Mouse (Mus musculus): Measurements from ENCODE around the gene Trpc1.

The Trpc1 gene

DNA sequence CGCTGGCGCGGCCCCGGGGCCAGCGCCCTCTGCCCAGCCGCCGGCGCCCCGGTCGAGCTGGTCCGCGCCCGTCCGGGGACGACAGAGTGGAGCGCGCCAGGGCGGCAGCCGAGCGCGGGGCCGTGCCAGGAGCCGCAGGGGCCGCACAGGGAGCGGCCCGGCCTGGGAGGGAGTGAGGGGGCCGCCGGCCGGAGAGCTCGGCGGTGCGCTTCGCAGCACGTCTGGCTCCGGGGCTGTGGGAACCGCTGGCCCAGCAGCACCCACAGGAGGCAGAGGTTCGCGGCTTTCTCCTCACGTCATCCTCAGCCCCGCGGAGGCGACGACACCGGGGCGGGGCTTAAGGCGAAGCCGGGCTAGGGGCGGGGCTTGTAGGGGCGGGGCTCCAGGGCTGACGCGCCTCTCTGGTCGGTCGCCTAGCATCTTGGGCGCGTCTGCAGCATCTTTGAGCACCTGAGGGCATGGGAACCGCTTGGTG is at the start of gene Trpc1:
Trpc1 (minus strand) TSS at position 339 of the 475 bp plus-strand sequence.
- DNase-seq (ENCODE audit: low spot score in 2 of 2) = peak; percentile 87 to 90

DNA sequence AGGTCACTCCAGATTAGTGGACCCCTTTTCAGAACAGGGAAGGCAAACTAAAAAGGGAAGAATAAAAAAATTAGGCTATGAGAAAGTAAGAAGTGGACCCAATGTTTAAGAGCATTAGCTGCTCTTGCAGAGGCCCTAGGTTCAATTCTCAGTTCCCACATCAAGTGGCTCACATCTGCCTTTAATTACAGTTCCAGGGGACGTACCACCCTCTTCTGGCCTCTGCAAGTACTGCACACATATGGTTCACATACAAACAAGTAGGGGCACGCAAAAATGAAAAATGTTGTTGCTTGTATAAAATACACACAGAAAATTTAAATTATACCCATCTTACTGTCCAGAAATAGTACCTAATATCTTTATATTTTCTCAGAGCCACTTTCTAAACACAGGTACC is 46.1 kb upstream of the Trpc1 start:
- no peak for DNase-seq (ENCODE audit: low spot score in 2 of 2)

DNA sequence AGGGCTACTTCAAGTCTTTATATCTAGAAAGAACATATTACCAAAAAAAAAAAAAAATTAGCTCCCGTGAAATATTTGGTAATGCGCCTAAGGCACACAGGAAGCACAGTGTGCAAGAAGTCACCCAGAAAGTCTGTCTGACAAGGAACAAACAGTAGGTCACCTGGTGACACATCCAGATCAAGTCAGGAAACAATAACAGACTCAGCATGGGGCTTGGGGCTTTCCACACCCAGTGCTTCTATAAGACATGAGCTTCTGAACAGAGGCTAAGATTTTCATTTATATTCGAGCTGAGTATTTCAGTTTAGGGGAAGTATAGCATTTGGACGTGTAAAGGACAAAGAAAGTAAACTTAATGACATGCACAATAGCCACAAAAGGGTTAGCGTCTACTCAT is 45.7 kb upstream of the Trpc1 start:
- DNase-seq (ENCODE audit: low spot score in 2 of 2) = no peak

DNA sequence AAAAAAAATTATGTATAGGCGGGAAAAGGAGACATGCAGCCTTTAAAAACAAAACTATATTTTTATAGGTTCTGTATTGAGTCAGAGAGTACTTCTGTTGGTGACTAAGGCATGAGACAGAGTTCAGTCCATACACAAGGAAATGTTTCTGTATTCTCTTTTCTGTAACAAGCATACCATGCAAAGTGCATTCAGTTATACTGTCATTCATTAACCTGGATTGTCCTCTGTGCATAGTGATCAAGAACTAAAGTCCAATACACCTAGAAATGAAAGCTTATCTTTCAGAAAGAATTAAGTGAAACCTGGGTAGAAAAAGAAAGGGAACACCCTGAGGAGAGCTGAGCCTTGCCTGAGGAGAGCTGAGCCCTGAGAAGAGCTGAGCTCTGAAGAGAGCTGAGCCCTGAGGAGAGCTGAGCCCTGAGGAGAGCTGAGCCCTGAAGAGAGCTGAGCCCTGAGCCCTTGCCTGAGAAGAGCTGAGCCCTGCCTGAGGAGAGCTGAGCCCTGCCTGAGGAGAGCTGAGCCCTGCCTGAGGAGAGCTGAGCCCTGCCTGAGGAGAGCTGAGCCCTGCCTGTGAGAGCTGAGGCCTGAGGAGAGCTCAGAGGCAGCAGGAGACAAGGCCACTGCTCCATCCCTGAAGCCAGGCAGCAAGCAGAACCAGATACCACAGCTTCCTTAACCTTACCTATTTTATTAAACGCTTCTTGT is 45.1 kb upstream of the Trpc1 start:
- DNase-seq (ENCODE audit: low spot score in 2 of 2) = no peak

DNA sequence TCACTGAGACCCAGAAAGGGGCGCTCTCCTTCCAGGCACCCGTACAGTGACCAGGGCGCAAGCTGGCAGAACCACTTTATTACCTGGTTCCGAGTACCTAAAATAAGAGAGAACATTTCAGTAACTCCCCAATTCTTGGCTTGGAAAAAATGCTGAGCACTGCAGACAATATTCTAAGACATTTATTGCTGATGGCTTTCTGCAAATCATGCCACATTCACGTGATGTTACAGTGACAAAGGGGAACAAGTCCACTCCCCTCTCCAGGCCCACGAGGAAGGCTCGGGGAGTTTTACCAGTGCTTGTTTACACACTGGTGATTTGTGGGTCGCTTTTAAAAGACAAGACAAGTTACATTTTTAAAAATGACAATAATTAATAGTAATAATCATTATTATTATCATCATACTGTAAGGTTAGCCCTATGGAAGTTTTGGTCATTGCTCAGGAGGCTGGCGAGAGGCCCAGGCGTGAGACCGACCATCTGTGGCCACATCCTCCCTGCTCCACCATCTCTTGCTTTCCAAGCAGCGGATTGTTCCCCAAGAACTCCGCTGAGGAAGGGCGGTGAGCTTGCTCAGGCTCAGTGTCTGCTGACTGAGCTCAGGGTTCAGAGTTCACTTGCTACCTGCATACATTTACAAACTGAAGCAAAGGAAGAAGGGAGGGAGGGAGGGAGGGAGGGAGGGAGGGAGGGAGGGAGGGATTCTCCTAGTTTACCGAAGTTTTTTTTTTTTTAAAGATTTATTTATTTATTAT is 44.0 kb upstream of the Trpc1 start:
- no peak for DNase-seq (ENCODE audit: low spot score in 2 of 2)

DNA sequence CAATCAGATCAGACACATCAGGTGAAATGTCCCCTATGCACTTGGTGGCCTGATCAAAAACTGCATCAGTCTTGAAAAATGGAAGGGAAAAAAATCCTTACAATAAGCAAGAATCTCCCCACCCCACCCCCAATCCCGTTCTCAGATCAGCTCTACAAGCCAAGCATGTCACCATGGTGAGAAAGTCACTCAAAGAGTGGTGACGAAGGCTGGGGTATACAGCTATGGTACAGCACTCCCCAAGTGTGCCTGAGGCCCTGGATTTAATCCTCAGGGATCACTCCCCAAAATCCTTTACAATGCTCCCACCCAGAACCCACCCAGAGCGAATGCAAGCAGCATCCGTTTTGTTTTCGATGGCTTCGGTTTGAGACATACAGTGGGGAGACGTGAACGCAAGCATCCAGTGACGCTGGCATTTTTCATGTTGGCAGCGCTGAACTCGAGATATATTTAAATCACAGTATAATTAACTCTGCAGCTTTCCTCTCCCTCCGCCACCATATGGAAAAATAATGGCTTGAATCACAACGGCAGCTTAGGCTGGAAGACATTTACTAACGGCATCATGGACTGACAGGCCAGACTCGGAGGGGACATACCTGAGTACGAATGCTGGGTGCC is 34.8 kb upstream of the Trpc1 start:
- peak; percentile 48 to 55 for DNase-seq (ENCODE audit: low spot score in 2 of 2)

DNA sequence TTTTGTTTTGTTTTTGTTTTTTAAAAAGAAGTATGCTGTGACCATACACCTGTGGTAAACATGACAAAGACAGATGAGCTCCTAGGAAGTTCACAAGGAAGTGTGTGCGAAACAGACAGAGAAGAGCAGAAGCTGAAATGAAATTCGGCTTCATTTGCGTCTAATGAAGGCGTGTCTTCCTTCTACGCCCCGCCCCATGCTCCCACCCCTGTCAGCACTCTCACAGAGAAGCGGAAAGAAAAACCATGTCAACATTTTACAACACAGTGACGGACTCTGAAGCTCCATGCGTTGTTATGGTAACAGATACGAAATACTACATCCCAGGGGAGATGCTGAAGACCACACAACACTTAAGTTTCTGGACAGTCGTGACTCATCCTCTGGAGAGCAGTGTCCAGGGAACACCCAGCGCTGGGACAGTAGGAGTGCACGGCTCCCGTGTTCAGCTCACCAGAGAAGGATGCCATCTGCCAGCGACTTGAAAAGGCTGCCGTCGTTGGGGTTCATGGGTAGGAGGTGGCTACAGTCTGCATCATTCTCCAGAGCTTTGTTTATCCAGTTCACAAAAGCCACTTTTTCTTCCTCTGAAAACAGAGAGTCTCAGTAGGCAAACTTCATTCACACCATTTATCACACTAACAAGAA is 33.6 kb upstream of the Trpc1 start:
- DNase-seq (ENCODE audit: low spot score in 2 of 2) = peak in 1 of 2 experiments; percentile 34

DNA sequence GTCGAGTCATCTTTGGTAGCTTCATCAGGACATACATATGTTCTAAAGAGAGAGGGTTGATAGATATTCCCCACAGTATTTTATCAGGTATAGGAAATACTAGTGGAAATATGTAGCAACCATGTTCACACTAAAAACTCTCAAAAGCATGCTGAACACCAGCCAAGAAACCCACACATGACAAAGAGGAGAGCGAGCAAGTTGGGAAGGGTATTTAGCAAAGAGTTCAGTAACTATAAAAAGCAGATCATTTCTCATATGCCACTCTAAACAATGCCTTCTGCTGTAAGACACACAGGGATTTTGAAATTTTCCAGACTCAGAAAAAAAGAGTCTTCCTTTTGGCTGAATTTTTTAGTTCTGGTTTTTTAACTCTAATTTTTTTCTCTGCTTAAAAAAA is 21.5 kb upstream of the Trpc1 start:
- DNase-seq (ENCODE audit: low spot score in 2 of 2) = no peak

DNA sequence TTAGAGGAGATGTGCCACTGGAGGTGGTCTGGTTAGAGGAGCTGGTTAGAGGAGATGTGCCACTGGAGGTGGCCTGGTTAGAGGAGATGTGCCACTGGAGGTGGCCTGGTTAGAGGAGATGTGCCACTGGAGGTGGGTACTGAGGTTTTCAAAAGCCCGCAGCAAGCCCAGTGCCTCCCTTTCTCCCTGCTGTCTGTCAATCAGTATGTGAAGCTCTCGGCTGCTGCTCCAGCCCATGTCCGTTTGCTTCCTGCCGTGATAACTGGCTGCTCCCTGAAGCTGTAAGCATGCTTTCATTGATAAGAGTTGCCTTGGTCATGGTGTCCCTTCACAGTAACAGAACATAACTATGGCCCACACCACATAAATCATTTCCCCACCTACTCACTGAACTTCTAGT is 13.0 kb upstream of the Trpc1 start:
- no peak for DNase-seq (ENCODE audit: low spot score in 2 of 2)

DNA sequence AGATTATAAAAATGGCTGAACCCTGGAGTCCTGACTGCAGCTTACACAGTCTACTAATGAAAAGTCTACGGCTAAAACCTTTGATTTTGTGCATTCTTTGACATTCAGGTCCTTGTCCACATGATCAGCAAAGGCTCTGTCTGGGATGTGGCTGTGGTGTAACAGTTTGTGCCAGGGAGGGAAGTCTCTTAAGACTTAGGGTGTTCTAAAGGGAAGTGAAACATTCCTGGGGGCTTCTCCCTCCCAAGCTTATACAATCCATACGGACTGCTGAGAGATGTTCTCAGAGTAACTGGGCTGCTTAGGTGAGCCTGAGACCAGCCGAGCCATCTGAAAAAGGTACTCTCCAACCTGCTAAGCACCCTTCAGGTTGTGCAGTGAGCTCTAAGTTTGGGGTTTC is 12.1 kb upstream of the Trpc1 start:
- DNase-seq (ENCODE audit: low spot score in 2 of 2) = no peak

DNA sequence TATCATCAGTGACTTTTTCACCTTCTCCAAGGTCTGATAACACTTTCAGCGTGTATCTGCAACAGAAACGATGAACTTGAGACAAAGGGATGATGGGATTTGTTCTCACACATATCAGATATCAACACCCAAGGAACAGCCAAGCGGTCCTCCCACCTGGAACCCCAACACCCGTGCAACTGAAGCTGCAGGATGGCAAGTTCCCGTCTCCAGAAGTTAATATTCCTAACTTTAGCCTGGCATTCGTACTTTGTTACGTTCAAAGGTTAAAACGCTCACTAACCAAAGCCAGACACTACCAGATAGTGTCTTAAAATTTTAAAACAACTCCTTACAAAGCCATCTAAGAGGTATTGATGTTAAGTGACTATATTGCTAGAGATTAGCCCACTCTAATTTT is 11.2 kb upstream of the Trpc1 start:
- DNase-seq (ENCODE audit: low spot score in 2 of 2) = no peak

DNA sequence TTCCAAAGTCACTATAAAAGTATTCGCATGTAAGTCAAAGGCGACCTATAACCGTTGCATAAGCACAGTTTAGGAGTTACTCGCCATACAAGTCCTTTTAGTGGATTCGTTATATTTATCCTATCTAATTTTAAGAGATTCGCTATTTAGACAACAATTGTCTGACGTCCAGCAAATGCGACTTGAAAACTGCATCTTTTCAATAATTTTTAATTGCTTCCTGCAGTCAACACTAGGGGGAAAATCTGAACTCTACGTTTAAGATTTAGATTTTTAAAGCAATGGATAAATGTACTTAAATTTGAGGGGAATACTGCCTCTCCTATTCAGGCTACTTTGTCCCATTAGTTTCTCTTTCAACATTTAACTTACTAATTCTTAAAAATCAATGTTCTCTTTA is 571 bp upstream of the Trpc1 start:
- DNase-seq (ENCODE audit: low spot score in 2 of 2) = no peak

DNA sequence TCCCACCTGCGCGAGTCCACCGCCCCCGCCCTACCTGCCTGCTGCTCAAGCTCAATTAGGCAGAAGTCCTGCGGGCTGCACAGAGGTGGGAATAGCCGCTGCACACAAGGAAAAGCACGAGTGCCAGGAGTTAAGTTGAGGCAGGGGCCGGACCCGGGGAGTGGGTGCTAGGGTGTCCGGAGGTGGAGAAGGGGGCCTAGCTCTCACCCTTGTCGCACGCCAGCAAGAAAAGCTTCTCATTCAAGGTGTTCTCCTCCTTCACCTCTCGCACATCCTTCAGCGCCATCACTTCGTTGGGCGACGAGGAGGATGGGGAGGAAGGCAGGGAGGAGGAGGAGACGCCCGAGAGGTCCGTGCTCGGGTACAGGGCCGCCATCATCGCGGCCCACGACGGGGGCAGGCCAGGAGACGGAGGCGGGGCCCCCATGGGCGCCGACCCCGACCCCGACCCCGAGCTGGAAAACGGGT is 680 bp downstream of the Trpc1 start:
- DNase-seq (ENCODE audit: low spot score in 2 of 2) = peak; percentile 40 to 43

DNA sequence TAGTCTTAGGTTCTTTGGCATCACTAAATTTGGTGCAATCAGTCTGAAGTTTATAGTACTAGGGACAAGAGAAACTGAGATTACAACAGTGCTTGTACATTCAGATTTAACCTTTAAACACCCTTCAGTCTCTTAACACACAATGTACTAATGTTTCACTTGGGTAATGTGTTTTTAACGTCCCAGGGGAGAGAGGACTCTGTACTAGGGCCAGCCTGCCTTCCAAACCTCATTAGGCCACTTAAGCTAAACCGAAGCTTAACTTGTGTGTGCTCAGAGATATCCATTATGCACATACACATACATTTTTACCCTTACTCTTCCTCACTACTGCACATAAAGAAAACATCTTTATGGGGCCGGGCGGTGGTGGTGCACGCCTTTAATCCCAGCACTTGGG is 2.9 kb downstream of the Trpc1 start:
- DNase-seq (ENCODE audit: low spot score in 2 of 2) = no peak

DNA sequence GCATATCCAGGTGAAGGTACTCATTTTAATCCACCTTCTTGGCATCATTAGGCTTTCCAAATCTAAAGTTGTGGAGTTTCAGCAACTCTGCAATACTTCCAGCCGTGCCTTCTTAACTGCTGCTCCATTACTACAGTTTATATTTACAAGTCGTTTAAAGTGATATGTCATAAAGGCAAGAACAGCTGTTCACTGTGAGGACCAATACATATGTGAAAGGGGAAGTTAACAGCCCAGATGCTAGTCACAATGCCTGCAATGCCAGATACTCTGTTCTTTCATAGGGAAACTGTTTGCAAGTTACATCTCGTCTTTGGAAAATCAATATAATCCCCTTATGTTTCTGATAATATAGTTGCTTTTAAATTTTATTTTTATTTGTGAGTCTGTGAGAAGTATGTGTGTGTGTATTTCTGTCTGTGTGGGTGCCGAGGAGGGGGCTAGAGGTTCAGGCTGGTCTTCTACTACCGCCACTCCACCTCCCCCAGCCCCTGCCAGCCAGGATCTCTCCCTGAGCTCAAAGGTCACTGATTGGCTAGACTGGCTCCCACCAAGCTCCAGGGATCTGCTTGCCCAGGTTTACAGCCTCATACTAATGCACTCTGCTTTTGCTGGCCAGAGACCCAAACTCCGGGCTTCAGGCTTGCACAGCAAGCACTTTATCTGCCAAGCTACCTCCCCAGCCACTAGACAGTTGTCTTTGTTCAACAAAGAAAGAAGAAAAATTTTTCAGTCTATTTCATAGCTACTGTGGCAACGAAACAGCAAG is 5.1 kb downstream of the Trpc1 start:
- DNase-seq (ENCODE audit: low spot score in 2 of 2) = no peak

DNA sequence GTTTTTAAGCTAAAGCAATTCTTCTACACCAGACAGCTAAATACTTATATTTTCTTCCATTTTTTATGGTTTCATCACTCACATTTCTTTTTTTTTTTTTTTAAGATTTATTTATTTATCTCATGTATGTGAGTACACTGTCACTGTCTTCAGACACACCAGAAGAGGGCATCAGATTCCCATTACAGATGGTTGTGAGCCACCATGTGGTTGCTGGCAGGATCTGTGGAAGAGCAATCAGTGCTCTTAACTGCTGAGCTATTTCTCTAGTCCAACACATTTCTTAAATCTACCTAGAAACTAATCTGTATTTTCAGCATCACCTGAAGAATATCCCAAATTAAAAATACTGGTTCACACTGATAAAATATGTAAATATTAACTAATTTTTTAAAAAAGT is 13.9 kb downstream of the Trpc1 start:
- DNase-seq (ENCODE audit: low spot score in 2 of 2) = no peak

DNA sequence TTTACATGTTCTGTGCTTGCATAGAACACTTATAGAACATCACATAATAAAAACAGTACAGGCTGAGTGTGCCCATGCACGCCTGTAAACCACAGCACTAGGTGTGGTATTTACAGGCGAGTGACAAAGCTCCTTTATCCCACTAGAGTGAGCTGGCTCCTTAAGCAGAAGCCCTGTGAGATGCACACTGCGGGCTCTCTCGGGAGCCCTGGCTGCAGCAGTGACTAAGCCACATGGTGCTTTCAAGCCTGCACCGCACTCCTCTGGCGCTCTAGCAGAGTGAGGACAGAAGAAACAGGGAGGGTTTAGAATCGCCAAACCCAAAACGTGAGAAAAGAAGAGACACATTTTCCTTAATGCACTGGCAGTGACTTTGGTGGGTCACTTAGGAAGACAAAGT is 37.6 kb downstream of the Trpc1 start:
- no peak for DNase-seq (ENCODE audit: low spot score in 2 of 2)

DNA sequence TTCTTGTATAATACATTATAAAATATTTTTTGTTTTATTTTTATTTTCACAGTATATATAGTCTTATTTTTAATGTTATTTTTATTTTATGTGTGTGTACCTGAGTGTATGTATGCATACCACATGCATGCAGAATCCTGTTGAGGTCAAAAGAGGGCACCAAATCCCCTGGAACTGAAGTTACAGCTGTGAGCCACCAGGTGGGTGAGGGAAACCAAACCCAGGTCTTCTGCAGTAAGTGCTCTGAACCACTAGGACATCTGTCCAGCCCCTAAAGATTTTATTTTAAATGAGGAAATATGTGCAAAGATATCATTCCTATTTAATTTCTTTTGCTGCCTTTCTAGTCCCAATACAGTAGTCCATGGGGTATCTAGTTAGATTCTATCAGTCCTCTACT is 41.2 kb downstream of the Trpc1 start:
- no peak for DNase-seq (ENCODE audit: low spot score in 2 of 2)

DNA sequence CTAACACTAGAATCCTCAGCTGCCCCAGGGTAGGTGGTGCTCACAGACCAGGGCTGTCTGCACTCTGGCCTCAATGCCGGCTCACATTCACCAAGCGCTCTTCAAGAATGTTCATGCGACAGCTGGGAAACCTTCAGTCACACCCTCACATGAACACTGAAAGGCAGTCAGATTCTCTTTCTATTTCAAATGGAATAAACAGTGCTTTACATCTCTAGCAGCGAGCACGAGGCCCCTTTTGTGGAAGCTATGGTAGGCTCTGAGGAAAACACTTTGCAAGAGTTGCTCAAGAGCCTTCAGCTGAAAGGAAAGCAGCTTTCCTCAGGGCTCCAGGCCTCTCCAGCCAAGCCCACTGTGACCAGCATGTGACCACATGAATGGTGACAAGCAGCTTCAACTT is 44.8 kb downstream of the Trpc1 start:
- no peak for DNase-seq (ENCODE audit: low spot score in 2 of 2)

DNA sequence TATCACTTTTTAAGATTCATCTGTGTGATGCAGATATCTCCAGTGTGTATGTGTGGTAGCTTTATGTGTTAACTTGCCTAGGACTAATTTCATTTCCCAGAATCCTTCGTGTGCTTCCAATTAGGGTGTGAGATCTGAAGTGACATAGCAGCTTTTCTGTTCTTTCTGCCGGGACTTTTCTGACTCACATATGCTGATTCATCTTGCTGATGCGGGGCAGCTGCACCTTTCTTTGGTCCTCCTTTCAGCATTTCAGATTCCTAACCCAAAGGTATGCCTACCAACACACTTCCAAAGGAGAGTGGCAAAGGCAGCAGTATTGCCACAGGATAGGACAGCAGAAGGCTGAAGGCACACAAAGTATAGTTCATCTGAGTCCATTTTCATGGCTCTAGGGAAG is 46.1 kb downstream of the Trpc1 start:
- no peak for DNase-seq (ENCODE audit: low spot score in 2 of 2)

DNA sequence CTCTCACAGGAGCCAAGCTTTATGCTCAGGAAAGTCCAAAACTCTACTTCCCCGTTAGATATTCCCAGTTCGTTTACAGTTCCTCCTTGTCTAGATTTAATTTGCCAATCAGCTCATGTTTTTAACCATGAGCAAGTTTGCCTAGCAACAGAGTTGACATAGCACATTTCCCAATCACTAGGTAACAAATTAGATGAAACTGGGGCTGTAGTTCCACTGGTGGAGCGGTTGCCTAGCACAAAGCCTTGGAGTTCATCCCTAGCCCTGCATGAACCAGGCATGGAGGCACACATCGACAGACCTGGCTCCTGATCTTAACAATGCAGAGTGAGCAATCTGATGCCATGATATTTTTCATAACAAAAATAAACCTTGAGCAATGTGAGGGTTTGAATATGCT is 50.9 kb downstream of the Trpc1 start:
- peak in 1 of 2 experiments; percentile 56 for DNase-seq (ENCODE audit: low spot score in 2 of 2)

DNA sequence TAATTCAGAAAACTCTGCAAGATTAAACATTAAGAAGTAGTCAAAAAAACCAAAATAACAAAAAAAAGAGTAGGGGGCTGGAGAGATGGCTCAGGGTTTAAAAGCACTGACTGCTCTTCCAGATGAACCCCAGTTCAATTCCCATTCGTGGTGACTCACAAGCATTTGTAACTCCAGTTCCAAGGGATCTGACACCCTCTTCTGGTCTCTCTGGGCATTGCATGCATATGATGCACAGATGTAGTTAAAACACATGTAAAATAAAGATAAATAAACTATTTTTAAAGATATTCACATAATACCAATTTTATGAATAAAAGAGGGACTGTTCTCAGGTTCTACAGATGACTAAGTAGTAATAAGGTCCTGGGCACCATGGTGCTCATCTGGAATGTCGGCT is 52.4 kb downstream of the Trpc1 start:
- DNase-seq (ENCODE audit: low spot score in 2 of 2) = peak; percentile 39 to 42

All from right cerebral cortex, postnatal 10 days (tissue).